Mouse (Mus musculus) megakaryocyte-erythroid progenitor cell, adult 5-6 weeks (primary cell): Measurements from ENCODE around the gene Gm867. TPM values are rescaled to one million over a fixed set of nuclear protein-coding genes. Genes with fewer than 3 reads are reported as not detected.

ENCODE experiments used
- ATAC-seq: replicated peaks from 2 replicates; pipeline ENCODE4 v1.8.0; 2016; ENCODE audit warnings: mild to moderate bottlenecking, inconsistent platforms; ENCODE audit not compliant: severe bottlenecking, poor library complexity, low FRiP score, low TSS enrichment
- total RNA-seq, 2 experiments: library from RNA; stranded (forward) in 1 of 2; stranded (reverse) in 1 of 2; fragments of 200-1000, 215-1000 nt in 1 of 2; fragments of >200 nt in 1 of 2; fragmentation: Nextera tagmentation in 1 of 2; gene quantifications; 2 replicates each; pipeline ENCODE4 v1.2.3; 2014 to 2017

Gene Gm867
- total RNA-seq (2014; fragmentation: Nextera tagmentation) (1.8 and 3.6 TPM in 2 replicates), total RNA-seq (2017) (not detected in 2 replicates)

GRCm38 (mm10) chr10:75940520-75940919 lies at the start of gene Gm867:
Gm867 (minus strand) TSS chr10:75940672.
- ATAC-seq, result no peak

GRCm38 (mm10) chr10:75979432-75979831 lies 39.0 kb upstream of the Gm867 start:
- ATAC-seq, result no peak

GRCm38 (mm10) chr10:75978835-75979157 lies 38.3 kb upstream of the Gm867 start:
- ATAC-seq, result no peak

GRCm38 (mm10) chr10:75978119-75978834 lies 37.8 kb upstream of the Gm867 start:
- no peak for ATAC-seq

- ATAC-seq, result peak; percentile 37; the same call in 1 of the 2 replicates
Observed at GRCm38 (mm10) chr10:75975216-75975615, 34.7 kb upstream of the Gm867 start.

- ATAC-seq, result no peak
Observed at GRCm38 (mm10) chr10:75973846-75974245, 33.4 kb upstream of the Gm867 start.

- peak; percentile 28; the same call in 1 of the 2 replicates for ATAC-seq
Observed at GRCm38 (mm10) chr10:75954381-75954811, 13.9 kb upstream of the Gm867 start, which contains the start of gene Gm5134. Gm5134 (plus strand) TSS chr10:75954514.

GRCm38 (mm10) chr10:75951424-75952050 lies 11.1 kb upstream of the Gm867 start:
- peak; percentile 37; the same call in 1 of the 2 replicates for ATAC-seq

- no peak for ATAC-seq
Observed at GRCm38 (mm10) chr10:75950791-75951210, 10.3 kb upstream of the Gm867 start.

GRCm38 (mm10) chr10:75949053-75950045 lies 8.9 kb upstream of the Gm867 start:
- ATAC-seq, result no peak

GRCm38 (mm10) chr10:75948079-75948478 lies 7.6 kb upstream of the Gm867 start:
- ATAC-seq, result no peak

- no peak for ATAC-seq
Observed at GRCm38 (mm10) chr10:75945896-75946295, 5.4 kb upstream of the Gm867 start.

- no peak for ATAC-seq
Observed at GRCm38 (mm10) chr10:75945213-75945612, 4.7 kb upstream of the Gm867 start.

- no peak for ATAC-seq
Observed at GRCm38 (mm10) chr10:75944066-75944772, 3.7 kb upstream of the Gm867 start.

- ATAC-seq, result no peak; the same call in 1 of the 2 replicates
Observed at GRCm38 (mm10) chr10:75942736-75943477, 2.4 kb upstream of the Gm867 start, which contains the start of gene Vpreb3. Vpreb3 (plus strand) TSS chr10:75943057.

- ATAC-seq, result no peak
Observed at GRCm38 (mm10) chr10:75941042-75941824, 761 bp upstream of the Gm867 start.

GRCm38 (mm10) chr10:75939481-75940234 lies 814 bp downstream of the Gm867 start:
- ATAC-seq, result peak; percentile 51; the same call in 1 of the 2 replicates
